Mouse (Mus musculus) central nervous system, embryonic 18 days (tissue): Measurements from ENCODE around the gene Ccdc83. TPM values are rescaled to one million over a fixed set of nuclear protein-coding genes. Genes with fewer than 3 reads are reported as not detected.

Experiments used
- polyA plus RNA-seq: library from polyadenylated mRNA; depleted of rRNA; stranded (reverse); fragments of >200 nt; gene quantifications from 2 replicates; pipeline ENCODE4 v1.2.3, GENCODE M21; 2012; rRNA removed

Gene Ccdc83
- not detected in 2 replicates for polyA plus RNA-seq

GRCm38 (mm10) chr7:90265289-90265970 is at the start of gene Ccdc83:
Gene Ccdc83 (minus strand): TSS chr7:90265777.

GRCm38 (mm10) chr7:90301942-90302646 is 36.5 kb upstream of the Ccdc83 start, which contains the start of gene Sytl2:
Gene Sytl2 (plus strand): TSS chr7:90302252.

Other genes with a start within 250 kb of the Ccdc83 start
- gene Picalm, start 135.6 kb downstream of the Ccdc83 start, polyA plus RNA-seq, result 220 and 231 TPM in 2 replicates
- 7.2 and 11.6 TPM in 2 replicates for gene Sytl2, start 36.5 kb upstream of the Ccdc83 start, polyA plus RNA-seq
- gene Ccdc89, start 160.8 kb upstream of the Ccdc83 start, polyA plus RNA-seq, result 1.1 and 1.2 TPM in 2 replicates
- 145 and 151 TPM in 2 replicates for gene Crebzf, start 177.0 kb upstream of the Ccdc83 start, polyA plus RNA-seq
- gene Tmem126a, start 191.5 kb upstream of the Ccdc83 start, polyA plus RNA-seq, result 58.3 and 62.3 TPM in 2 replicates
- gene Tmem126b, start 210.2 kb upstream of the Ccdc83 start, polyA plus RNA-seq, result 17.8 and 21.4 TPM in 2 replicates
- 79.8 and 82.3 TPM in 2 replicates for gene Dlg2, start 210.9 kb upstream of the Ccdc83 start, polyA plus RNA-seq